Mouse (Mus musculus) neural tube, embryonic 10.5 days (tissue): ENCODE measurements around the gene Ranbp17.
A peak's percentile ranks its signal among the peaks of the same experiment; 100 is the strongest.
"Not testable (repeated sequence)": the region's sequence is repeated elsewhere in the genome, so short reads cannot be mapped to it uniquely, and the experiment has no call there.

Experiments used
- DNase-seq: peaks from one replicate; pipeline ENCODE4 v3.0.0-alpha.2; 2017; ENCODE audit warnings: low spot score; ENCODE audit errors: extremely low spot score

Gene Ranbp17

GRCm38 (mm10) chr11:33513376-33513991, at the start of gene Ranbp17:
Gene Ranbp17, minus strand, starts transcription at chr11:33513746.
- peak; percentile 84 for DNase-seq

GRCm38 (mm10) chr11:33554123-33554522, 40.6 kb upstream of the Ranbp17 start:
- no peak for DNase-seq

- DNase-seq = no peak
Observed at GRCm38 (mm10) chr11:33550861-33551560, 37.5 kb upstream of the Ranbp17 start.

- DNase-seq = no peak
Observed at GRCm38 (mm10) chr11:33547386-33547785, 33.8 kb upstream of the Ranbp17 start.

GRCm38 (mm10) chr11:33544945-33545344, 31.4 kb upstream of the Ranbp17 start:
- DNase-seq = no peak

- DNase-seq = no peak
Observed at GRCm38 (mm10) chr11:33544121-33544520, 30.6 kb upstream of the Ranbp17 start.

- no peak for DNase-seq
Observed at GRCm38 (mm10) chr11:33537390-33538125, 24.0 kb upstream of the Ranbp17 start.

- no peak for DNase-seq
Observed at GRCm38 (mm10) chr11:33536636-33537035, 23.1 kb upstream of the Ranbp17 start.

GRCm38 (mm10) chr11:33534541-33534940, 21.0 kb upstream of the Ranbp17 start:
- DNase-seq = no peak

GRCm38 (mm10) chr11:33533577-33533976, 20.0 kb upstream of the Ranbp17 start:
- no peak for DNase-seq

GRCm38 (mm10) chr11:33529576-33529975, 16.0 kb upstream of the Ranbp17 start:
- no peak for DNase-seq

GRCm38 (mm10) chr11:33512854-33513375, 631 bp downstream of the Ranbp17 start:
- no peak for DNase-seq

- DNase-seq = no peak
Observed at GRCm38 (mm10) chr11:33509401-33509800, 4.1 kb downstream of the Ranbp17 start.

GRCm38 (mm10) chr11:33485746-33486145, 27.8 kb downstream of the Ranbp17 start:
- no peak for DNase-seq

- DNase-seq = no peak
Observed at GRCm38 (mm10) chr11:33480410-33480809, 33.1 kb downstream of the Ranbp17 start.

- no peak for DNase-seq
Observed at GRCm38 (mm10) chr11:33479209-33479608, 34.3 kb downstream of the Ranbp17 start.

- DNase-seq = no peak
Observed at GRCm38 (mm10) chr11:33476634-33477033, 36.9 kb downstream of the Ranbp17 start.

- DNase-seq = no peak
Observed at GRCm38 (mm10) chr11:33461172-33461571, 52.4 kb downstream of the Ranbp17 start.

GRCm38 (mm10) chr11:33454069-33454468, 59.5 kb downstream of the Ranbp17 start:
- no peak for DNase-seq

GRCm38 (mm10) chr11:33433813-33434212, 79.7 kb downstream of the Ranbp17 start:
- no peak for DNase-seq

GRCm38 (mm10) chr11:33428238-33428637, 85.3 kb downstream of the Ranbp17 start:
- not testable (repeated sequence) for DNase-seq

- not testable (repeated sequence) for DNase-seq
Observed at GRCm38 (mm10) chr11:33427789-33428188, 85.8 kb downstream of the Ranbp17 start.
